Mouse (Mus musculus): ENCODE data around the gene Cpb2.

The Cpb2 gene

DNA sequence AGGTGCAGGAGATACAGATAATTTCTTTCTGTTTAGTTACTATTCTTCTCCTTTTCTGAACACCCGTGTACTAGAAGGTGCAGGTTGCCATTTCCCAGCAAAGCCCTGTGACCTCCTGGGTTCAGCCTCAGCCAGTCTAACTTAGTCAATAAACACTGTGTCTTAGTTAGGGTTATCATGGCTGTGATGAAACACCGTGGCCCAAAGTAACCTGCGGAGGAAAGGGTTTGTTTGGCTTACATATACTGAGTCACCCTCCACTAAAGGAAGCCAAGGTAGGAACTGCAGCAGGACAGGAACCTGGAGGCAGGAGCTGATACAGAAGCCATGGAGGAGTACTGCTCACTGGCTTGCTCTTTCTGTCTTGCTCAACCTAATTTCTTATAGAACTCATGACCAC is 8.3 kb downstream of the Cpb2 start:
- DNase-seq = no peak

DNA sequence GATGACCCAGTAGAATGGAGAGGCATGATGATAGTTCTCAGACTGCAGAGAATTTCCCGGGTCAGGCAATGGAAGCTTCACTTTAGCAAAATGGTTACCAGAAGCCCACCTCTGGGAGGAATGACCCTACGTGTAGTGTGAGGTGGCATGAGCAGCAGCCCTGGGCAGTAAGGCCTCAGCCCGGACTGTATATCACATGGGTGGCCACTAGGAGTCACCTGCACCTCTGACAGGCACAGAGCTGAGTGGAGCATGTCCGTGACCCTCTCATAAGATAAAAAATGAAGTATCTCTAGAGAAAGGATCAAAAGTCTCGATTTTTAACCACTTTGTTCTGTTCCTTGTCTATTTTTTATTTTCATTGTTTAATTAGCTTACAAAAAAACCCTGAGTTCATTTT is 14.4 kb downstream of the Cpb2 start:
- DNase-seq = peak in 1 of 2 experiments; percentile 5

DNA sequence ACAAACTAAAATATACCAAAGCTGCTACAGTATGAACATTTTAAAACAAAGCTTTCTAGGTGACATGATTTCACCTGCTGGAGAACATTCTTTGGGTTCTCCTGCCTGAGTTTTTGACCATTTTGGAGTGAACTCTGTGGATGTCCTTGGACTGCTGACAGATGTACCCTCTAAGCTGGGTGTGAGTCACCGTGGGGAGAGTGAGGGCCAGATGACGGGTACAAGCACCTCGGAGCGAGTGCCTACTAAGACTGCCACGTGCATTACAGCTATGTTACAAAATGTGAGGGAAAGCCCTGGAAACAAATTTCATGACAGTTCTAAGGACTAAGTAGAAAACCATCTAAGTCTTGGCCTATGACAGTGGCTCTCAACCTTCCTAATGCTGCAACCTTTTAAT is 27.4 kb downstream of the Cpb2 start:
- DNase-seq = no peak

DNA sequence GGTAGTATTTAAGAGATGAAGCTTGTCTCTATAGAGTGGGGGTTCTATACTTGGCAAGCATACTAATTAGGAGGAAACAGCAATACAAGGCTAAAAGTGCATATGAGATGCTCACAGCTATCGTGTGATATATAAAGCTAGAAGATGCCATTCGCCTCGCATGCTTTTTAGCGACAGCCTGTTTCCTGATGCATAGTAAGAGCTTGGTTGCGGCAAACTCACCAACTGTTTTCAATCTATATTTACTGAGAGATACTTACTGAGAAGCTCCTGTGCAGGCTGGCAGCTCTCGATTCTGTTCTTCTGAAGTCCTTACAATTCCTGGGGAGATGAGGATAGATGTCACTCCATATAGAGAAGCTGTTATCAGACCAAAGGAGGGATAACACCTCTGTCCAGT is 37.6 kb downstream of the Cpb2 start:
- no peak for DNase-seq

DNA sequence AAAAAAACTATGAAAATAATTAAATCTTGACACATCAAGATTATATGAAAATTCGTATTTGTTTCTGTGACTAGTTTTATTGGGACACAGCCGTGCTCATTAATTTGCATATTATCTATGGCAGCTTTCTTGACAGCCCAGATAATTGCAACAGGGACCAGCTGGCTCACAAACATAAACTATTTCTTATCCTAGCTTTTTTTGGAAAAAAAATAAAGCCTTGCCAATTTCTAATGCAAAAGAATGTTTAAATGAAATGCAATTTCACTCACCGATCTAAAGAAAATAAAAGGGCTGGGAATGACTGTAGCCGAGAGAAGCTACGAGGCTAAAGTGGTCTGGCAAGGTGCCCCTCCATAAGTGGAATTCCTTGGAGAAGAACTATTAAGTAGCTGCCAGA is 38.3 kb downstream of the Cpb2 start:
- DNase-seq = no peak

DNA sequence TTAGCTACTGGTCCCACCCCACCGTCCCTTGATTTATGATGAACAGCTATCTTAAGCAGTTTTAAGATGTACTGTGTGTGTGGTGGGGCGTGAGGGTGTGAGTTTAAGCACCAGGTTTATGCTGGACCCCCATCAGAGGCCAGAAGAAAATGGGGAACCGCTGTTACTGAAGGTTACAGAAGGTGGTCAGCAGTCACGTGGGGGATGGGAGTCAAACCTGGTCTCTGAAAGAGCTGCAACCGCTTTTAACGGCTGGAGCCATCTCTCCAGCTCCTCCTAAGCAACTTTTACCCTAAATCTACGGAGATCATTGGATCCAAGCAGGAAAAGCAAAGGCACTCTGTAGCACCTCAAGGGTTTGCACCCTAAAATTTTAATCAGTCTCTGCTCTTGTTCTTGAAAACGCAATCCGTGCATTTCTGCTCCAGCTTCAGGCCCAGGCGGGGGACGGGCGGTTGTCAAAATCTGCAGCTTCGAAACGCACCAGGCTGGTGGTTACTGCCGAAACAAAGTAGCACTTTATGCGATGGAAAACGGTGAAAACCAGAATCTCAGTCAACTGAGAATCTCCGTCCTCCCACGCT is 41.6 kb downstream of the Cpb2 start:
- DNase-seq = peak in 1 of 2 experiments; percentile 33

DNA sequence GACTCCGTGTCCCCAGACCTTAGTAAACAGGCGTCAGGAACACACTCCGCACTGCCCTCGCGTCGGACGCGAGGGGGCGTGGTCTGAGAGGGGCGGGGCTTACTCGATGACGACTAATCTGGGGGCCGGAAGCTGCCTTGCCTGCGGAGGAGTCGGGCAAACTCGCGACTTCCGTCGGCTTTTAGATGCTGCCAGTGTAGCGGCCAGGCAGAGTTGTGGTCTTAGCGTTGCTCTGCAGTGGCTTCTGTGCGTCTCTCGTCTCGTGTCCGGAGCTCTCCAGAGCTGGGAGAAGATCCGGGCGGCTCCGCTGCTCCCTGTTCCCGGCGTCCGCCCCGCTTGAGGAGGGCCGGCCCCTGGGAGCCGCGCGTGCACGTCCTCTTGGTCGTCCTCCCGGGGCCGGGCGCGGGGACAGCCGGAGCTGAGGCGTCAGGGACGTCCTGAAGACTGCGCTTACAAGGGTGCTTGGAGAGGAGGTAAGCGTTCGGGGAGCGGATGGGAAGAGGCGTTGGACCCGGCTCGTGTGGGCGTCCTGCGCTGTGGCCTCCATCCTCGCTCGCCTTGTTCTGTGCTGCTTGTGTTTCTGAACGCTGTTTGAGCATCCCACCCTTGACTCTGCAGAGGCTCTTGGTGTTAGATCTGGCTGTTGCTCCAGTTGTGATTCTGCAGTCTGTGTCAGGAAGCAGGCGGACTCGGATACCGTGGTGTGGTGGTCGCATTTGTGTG is 42.3 kb downstream of the Cpb2 start, which contains the start of gene Zc3h13:
Gene Zc3h13, plus strand, starts transcription at position 181 of the 723 bp plus-strand sequence.
- DNase-seq = peak; percentile 93 to 96

DNA sequence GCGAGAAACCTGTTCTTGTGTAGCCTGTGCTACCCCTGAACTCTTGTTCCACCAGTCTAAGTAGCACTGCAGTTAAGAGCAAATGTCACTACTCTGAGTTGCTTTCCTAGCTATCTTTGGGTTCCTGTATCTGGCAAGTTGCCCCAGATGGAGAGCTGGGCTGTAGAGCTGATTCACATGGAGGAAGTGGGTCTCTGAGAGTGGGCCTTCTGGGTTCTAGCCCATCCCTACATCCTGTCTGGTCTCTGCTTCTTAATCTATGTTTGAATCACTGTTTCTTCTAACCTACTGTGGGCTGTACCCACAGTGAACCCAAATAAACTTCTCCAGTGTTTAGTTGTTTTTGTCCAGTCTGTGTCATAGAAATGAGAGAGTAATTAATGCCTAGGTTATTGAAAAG is 59.0 kb downstream of the Cpb2 start:
- DNase-seq = no peak

DNA sequence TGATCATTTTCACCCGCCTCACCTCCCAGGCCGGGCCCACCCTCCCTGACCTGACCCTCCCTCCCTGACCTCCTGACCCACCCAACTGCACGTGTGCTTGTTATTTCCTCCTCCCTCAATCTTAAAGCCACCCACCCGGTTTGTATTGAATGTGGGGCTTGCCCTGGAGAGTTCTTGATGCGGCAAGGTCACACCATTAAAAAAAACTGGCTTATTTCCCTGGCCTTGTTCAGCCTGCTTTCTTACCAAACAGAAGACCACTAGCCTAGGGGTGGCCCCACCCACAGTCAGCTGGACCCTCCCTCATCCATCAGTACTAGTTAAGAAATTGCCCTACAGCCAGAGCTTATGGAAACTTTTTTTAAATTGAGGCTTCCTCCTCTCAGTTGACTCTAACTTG is 61.7 kb downstream of the Cpb2 start:
- DNase-seq = no peak

DNA sequence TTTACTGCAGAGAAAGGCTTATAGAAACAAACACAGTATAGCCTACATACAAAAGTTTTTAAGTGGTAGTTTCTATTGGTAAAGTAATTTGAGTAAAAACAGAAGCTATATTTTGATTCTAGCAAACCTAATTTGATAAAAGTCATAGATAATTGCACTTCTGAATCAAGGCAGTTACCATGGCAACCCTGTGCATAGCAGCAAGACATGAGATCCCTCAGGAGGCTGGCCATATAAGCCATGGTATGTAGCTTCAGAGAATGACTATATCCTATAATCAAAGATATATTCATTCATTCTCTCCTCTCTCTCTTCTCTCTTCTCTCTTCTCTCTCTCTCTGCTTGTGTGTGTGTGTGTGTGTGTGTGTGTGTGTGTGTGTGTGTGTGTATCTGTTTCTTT is 65.8 kb downstream of the Cpb2 start:
- no peak for DNase-seq

DNA sequence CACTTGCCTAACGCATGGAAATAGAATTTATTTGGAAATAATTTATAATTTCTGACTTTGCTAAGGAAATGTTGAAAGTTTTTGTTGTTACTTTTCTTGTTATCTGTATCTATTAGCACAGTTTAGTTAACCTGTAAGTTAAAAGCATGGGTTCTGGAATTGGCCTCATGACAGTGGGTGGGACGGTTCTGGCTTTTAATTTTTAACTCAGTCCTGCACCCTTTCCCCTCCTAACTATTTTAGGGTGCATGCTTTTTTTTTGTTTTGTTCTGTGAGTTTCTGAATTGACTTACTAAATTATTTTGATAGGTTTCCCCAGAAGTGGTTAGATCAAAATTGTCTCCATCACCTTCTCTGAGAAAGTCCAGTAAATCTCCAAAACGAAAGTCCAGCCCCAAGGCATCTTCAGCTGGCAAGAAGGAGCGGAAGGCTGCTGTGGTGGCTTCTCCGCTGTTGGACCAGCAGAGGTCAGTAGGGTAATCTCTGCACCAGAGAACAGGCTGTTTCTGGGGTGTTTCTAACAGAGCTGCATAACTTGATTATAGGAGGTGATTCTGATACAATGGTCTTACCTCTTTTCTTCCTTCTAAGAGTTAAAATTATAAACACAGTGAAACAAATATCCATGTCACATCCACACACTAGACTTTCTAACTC is 67.4 kb downstream of the Cpb2 start:
- DNase-seq = no peak

DNA sequence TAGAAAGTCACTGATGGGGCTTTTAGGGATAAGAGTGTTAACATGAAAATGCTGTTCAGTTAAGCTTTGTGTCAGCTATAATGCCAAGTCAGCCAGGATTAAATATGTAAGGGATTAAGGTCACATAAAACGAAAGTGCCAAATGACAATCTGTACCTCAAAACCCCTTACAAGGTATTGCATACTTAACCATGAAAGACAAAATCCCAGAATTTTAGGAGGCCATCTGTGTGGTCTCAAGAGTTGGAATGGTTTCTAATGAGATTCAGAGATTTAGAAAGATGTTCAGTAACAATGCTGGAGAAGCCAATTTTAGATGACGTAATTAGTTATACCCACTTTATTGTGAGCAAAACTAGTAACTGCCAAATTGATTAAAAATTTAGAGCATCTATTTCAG is 72.4 kb downstream of the Cpb2 start:
- no peak for DNase-seq

DNA sequence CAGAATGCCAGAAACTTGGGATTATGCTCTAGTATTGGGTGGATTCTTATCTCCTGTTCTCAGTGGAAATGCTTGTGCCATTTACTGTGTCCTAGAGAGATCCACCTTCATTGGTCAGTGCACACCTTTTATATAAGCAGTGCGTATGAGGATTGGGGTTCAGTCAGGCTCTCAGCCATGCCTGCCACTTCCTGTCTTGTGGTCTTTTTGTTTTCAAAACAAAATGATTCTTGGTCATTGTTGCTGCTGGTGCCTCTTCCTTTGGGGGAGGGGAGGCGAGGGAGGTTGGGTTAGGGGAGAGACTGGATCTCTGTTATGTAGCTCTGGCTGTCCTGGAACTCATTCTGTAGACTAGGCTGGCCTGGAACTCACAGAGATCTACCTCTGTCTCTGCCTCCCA is 76.6 kb downstream of the Cpb2 start:
- DNase-seq = no peak

DNA sequence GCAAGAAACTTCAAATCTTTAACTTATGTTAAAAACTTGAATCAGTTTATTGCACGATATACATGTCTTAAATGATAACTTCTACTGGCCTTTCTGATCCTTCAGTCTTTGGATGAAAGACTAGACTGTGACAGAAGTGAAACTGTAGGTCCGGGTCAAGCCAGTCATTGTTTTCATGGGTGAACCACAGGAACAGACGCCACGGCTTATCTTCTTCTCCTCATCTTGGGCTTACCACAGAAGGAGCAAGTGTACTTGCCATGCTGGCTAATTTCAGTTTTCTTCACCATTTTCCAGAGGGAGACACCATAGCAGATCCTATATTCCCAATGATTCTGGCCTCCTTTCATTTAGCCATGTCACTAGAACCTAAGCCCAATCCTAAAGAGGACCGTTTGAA is 78.2 kb downstream of the Cpb2 start:
- DNase-seq = no peak

DNA sequence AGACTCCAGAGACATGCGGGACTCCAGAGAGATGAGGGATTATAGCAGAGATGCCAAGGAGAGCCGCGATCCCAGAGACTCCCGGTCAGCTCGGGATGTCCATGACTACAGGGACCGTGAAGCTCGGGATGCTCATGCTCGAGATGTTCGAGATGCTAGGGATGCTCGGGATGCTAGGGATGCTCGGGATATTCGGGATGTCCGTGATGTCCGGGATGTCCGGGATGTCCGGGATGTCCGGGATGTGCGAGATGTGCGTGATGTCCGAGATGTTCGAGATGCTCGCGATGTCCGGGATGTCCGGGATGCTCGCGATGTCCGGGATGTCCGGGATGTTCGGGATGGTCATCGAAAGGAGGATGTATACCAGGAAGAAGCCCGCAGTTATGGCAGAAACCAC is 81.3 kb downstream of the Cpb2 start:
- DNase-seq = no peak

DNA sequence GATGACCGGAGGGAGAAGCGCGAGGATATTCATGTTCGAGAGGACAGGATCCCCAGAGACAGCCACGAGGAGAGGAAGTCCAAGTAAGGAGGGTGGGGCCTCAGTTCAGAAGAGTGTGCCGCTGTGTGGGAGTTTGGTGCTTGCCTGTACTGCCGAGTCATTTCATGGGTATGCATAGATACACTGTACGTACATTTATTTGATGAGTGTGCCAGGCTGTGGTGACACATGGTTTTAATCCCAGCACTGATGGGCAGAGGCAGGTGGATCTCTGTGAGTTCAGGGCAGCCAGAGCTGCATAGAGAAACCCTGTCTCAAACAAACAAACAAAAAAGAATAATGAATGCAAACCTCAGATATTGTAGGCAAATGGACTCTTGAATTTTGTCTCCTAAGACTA is 86.0 kb downstream of the Cpb2 start:
- DNase-seq = no peak

DNA sequence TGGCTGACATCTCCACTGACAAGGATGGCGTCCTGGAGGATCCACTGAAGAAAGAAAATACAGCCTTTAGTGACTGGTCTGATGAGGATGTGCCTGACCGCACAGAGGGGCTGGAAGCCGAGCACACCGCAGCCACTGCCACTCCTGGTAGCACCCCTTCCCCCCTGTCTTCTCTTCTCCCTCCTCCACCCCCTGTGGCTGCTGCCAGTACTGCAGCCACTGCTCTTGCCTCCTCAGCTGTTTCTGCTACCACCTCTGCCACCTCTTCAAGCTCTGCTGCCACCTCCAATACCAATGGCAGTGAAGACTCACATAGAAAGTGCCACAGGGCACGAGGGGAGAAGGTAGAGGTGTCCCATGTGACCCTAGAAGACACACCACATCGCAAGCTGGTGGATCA is 88.5 kb downstream of the Cpb2 start:
- no peak for DNase-seq
